Mouse (Mus musculus) lung, adult 2 months (tissue): ENCODE measurements around the gene P4ha1.

ENCODE experiments used
- CTCF ChIP-seq: fragments of 200-500 bp; IDR thresholded peaks from 2 replicates; pipeline ENCODE4 v1.5.1; 2011; ENCODE audit warnings: mild to moderate bottlenecking, low read length, control low read depth; ENCODE audit not compliant: insufficient read depth
- POLR2A ChIP-seq: fragments of 200-500 bp; IDR thresholded peaks from 2 replicates; pipeline ENCODE4 v1.6.1; 2011; ENCODE audit warnings: low read depth, mild to moderate bottlenecking, control low read depth, low read length, borderline replicate concordance; ENCODE audit errors: extremely low read depth

GRCm38 (mm10) chr10:59346560-59346959, 23.5 kb downstream of the P4ha1 start:
- TF ChIP-seq CTCF (no peak), POLR2A (no peak)
